Mouse (Mus musculus): ENCODE results near the gene Nostrin.

GRCm38 (mm10) chr2:69115921-69116320 lies 19.7 kb upstream of the Nostrin start:
- no peak for TF ChIP-seq CTCF (IDR thresholded peaks at IDR 0.05; ENCODE audit: low read depth)
- TF ChIP-seq EP300 (IDR thresholded peaks at IDR 0.05; ENCODE audit: low read depth), result no peak
